Comparison of ENCODE assay signal across 10 mouse cellular contexts in genomic region chr6:101837563-101837962, GRCm38 (mm10).
DNase-seq lines count a peak whose midpoint lies in the region; ATAC-seq and TF ChIP-seq lines count a peak whose summit lies in the region.
"Had no signal": no experiment of that assay in that cellular context is flagged by ENCODE, and none has a peak within 500 bp of the region (broad histone marks: within the 10 kb centered on the region; RNA-seq: fewer than 3 reads in every experiment).

No protein-coding gene starts in this region.

- DNase-seq in heart, postnatal 10 days, result peak; percentile 29 to 51
- no peak for DNase-seq in heart, embryonic 10.5 days (ENCODE audit: low spot score)
- DNase-seq in lung, embryonic 14.5 days, result peak; percentile 96
- no peak for DNase-seq in lung, adult 2 months
- DNase-seq in ES-CJ7 (ENCODE audit: low read depth, low spot score) (peak; percentile 25), ZHBTc4 (ENCODE audit: low read depth, low spot score) (peak; percentile 41)
- no peak for DNase-seq in layer of hippocampus, adult 9-11 months
- DNase-seq: thymus, postnatal 25 days had no signal

- H3K27ac ChIP-seq in heart, embryonic 10.5 days, result no peak overlapping the region
- peak overlapping the region; percentile 1; the same call in 1 of the 2 replicates for H3K27ac ChIP-seq in lung, embryonic 14.5 days (ENCODE audit: low read depth)
- H3K27ac ChIP-seq: intestine, embryonic 15.5 days had no signal

- H3K9ac ChIP-seq in lung, embryonic 14.5 days, result no peak overlapping the region
- H3K9ac ChIP-seq: intestine, embryonic 15.5 days had no signal

- H3K36me3 ChIP-seq in heart, embryonic 10.5 days, result no peaks in the 10 kb centered on the region
- H3K36me3 ChIP-seq in lung, embryonic 14.5 days (ENCODE audit: insufficient read depth), result no peaks in the 10 kb centered on the region
- H3K36me3 ChIP-seq: intestine, embryonic 15.5 days had no signal

- intact Hi-C loops in heart, postnatal 10 days (cut with DNase I), result no loop called here

- no peak overlapping the region for H3K4me2 ChIP-seq in lung, embryonic 14.5 days
- H3K4me2 ChIP-seq: intestine, embryonic 15.5 days had no signal

- no peaks in the 10 kb centered on the region for H3K9me3 ChIP-seq in heart, embryonic 10.5 days
- H3K9me3 ChIP-seq in lung, embryonic 14.5 days (ENCODE audit: low read depth, low read length), result no peaks in the 10 kb centered on the region
- H3K9me3 ChIP-seq: intestine, embryonic 15.5 days had no signal

- no peak for TF ChIP-seq POLR2A in lung, adult 2 months (IDR thresholded peaks at IDR 0.05; ENCODE audit: borderline replicate concordance, extremely low read depth, low read depth, low read length)

- TF ChIP-seq CTCF in lung, embryonic 14.5 days (IDR thresholded peaks at IDR 0.05; ENCODE audit: low read depth), result no peak
- TF ChIP-seq CTCF in lung, adult 2 months (IDR thresholded peaks at IDR 0.05; ENCODE audit: insufficient read depth, low read length), result no peak

- peak; percentile 91 for ATAC-seq in lung, embryonic 14.5 days (ENCODE audit: insufficient read depth)
- ATAC-seq: intestine, embryonic 15.5 days had no signal

- no peaks in the 10 kb centered on the region for H3K4me1 ChIP-seq in heart, embryonic 10.5 days
- H3K4me1 ChIP-seq in lung, embryonic 14.5 days (ENCODE audit: insufficient read depth), result 0 out of 2 replicates have a peak, but pooled peaks cover 2% of the 10 kb centered on the region
- no peaks in the 10 kb centered on the region for H3K4me1 ChIP-seq in lung, adult 2 months (ENCODE audit: control insufficient read depth, insufficient read depth, low read length)
- H3K4me1 ChIP-seq: intestine, embryonic 15.5 days had no signal

- H3K27me3 ChIP-seq in heart, embryonic 10.5 days (ENCODE audit: insufficient read depth, poor library complexity, severe bottlenecking), result no peaks in the 10 kb centered on the region
- H3K27me3 ChIP-seq in lung, embryonic 14.5 days (ENCODE audit: insufficient read depth, low read length), result no peaks in the 10 kb centered on the region
- H3K27me3 ChIP-seq: CH12.LX; intestine, embryonic 15.5 days had no signal

- WGBS in heart, embryonic 10.5 days, result 86% methylated on average over 6 of the region's 6 CpGs
- WGBS in lung, embryonic 14.5 days, result 40% methylated on average over 6 of the region's 6 CpGs
- WGBS in lung, adult 2 months, result 72% methylated on average over 6 of the region's 6 CpGs

- H3K4me3 ChIP-seq in heart, embryonic 10.5 days, result no peak overlapping the region
- no peak overlapping the region for H3K4me3 ChIP-seq in lung, embryonic 14.5 days (ENCODE audit: low read depth, low read length)
- no peak overlapping the region for H3K4me3 ChIP-seq in lung, adult 2 months (replicated peaks; ENCODE audit: extremely low read depth, low read depth, low read length)
- H3K4me3 ChIP-seq: intestine, embryonic 15.5 days had no signal

Comparison
In these comparisons a context has a peak if more than half of its experiments do, and no peak if none do; other contexts are left out.
1. DNase-seq: peak in heart, postnatal 10 days (2 of 2), lung, embryonic 14.5 days (single experiment), ES-CJ7 (single experiment) and ZHBTc4 (single experiment); none in heart, embryonic 10.5 days (single experiment), lung, adult 2 months (single experiment) and layer of hippocampus, adult 9-11 months (single experiment).